Mouse (Mus musculus) ES-E14 (cell line): ENCODE results near the gene Eif1b. TPM values are rescaled to one million over a fixed set of nuclear protein-coding genes. Genes with fewer than 3 reads are reported as not detected.

ENCODE experiments used
- DNase-seq: peaks from one replicate; pipeline ENCODE4 v3.0.0-alpha.2; 2013; ENCODE audit warnings: low read depth, low spot score
- H3K27ac ChIP-seq: 2 replicates; pipeline ENCODE4 v1.5.1; 2012; ENCODE audit warnings: low read depth, mild to moderate bottlenecking, low read length, moderate library complexity, mixed read lengths; ENCODE audit not compliant: poor library complexity, insufficient read depth, severe bottlenecking
- H3K36me3 ChIP-seq: 2 replicates; pipeline ENCODE4 v1.6.1; 2012; ENCODE audit warnings: mild to moderate bottlenecking, low read length, moderate library complexity, mixed read lengths; ENCODE audit not compliant: control insufficient read depth, poor library complexity, insufficient read depth, severe bottlenecking
- H3K4me1 ChIP-seq, 2 experiments: fragments of 150-350 bp in 1 of 2; sonication (generic) in 1 of 2; 2 replicates each; pipeline ENCODE4 v1.6.1; 2012; ENCODE audit warnings: low read length in 2 of 2, mild to moderate bottlenecking in 1 of 2, mixed read lengths in 1 of 2; ENCODE audit not compliant: control insufficient read depth in 2 of 2, insufficient read depth in 2 of 2, poor library complexity in 1 of 2
- H3K4me3 ChIP-seq, 2 experiments: fragments of 150-350 bp in 1 of 2; sonication (generic) in 1 of 2; 2 replicates each; pipeline ENCODE4 v1.5.1; 2012; ENCODE audit warnings: low read length in 2 of 2, low read depth in 1 of 2, mild to moderate bottlenecking in 1 of 2, mixed read lengths in 1 of 2; ENCODE audit not compliant: insufficient read depth in 1 of 2, poor library complexity in 1 of 2, severe bottlenecking in 1 of 2
- H3K9ac ChIP-seq: 2 replicates; pipeline ENCODE4 v1.6.1; 2012; ENCODE audit warnings: low read depth, mild to moderate bottlenecking, low read length, mixed read lengths; ENCODE audit not compliant: poor library complexity, insufficient read depth, severe bottlenecking
- H3K9me3 ChIP-seq: fragments of 150-350 bp; sonication (generic); 2 replicates; pipeline ENCODE4 v1.6.1; 2012; ENCODE audit warnings: low read depth, mild to moderate bottlenecking, low read length; ENCODE audit not compliant: control insufficient read depth, insufficient read depth
- CHD2 ChIP-seq: IDR thresholded peaks from 2 replicates; pipeline ENCODE4 v1.6.1; 2014; ENCODE audit warnings: mild to moderate bottlenecking, low read depth, low read length, inconsistent platforms
- HCFC1 ChIP-seq: IDR thresholded peaks from 2 replicates; pipeline ENCODE4 v1.6.1; 2012; ENCODE audit warnings: low read length, inconsistent platforms, borderline replicate concordance; ENCODE audit not compliant: insufficient read depth
- MAFK ChIP-seq: IDR thresholded peaks from 2 replicates; pipeline ENCODE4 v1.6.1; 2014; ENCODE audit warnings: mild to moderate bottlenecking, low read depth, low read length, inconsistent platforms; ENCODE audit not compliant: insufficient read depth
- ZC3H11A ChIP-seq: IDR thresholded peaks from 2 replicates; pipeline ENCODE4 v1.6.1; 2012; ENCODE audit warnings: low read depth, mild to moderate bottlenecking, inconsistent platforms, low read length, borderline replicate concordance
- ZNF384 ChIP-seq: IDR thresholded peaks from 2 replicates; pipeline ENCODE4 v1.6.1; 2012; ENCODE audit warnings: low read depth, low read length, inconsistent platforms
- in situ Hi-C, 2 experiments: fragments of 600-800 bp; cut with MboI; formaldehyde crosslinking; loops; one replicate each; pipeline ENCODE4 v1.15.1; 2025; ENCODE audit warnings: low sequenced_read_pairs in 2 of 2, inconsistent platforms in 1 of 2; ENCODE audit not compliant: unreplicated experiment in 2 of 2
- total RNA-seq: library from RNA; depleted of rRNA; stranded (reverse); fragments of 300-350 nt; gene quantifications from 2 replicates; pipeline ENCODE4 v1.2.3, GENCODE M21; 2012

The Eif1b gene
- total RNA-seq, 1 experiment, result 24.3 TPM

- no peaks in the 10 kb centered on the region for H3K36me3 ChIP-seq
- no peak for DNase-seq
- H3K4me3 ChIP-seq, result no peak overlapping the region
- no peaks in the 10 kb centered on the region for H3K9me3 ChIP-seq
- no peak for TF ChIP-seq MAFK
- no peak for TF ChIP-seq ZNF384
- TF ChIP-seq HCFC1, result no peak
- no peak for TF ChIP-seq CHD2
- no peak for TF ChIP-seq ZC3H11A
- no peak overlapping the region for H3K27ac ChIP-seq
- no peak overlapping the region for H3K9ac ChIP-seq
- peaks cover 0 to 8% of the 10 kb centered on the region in 2 experiments; a peak in 1 of 4 replicates for H3K4me1 ChIP-seq
- in situ Hi-C loops, result no loop called here
These were observed 35.2 kb downstream of the Eif1b start for GRCm38 (mm10) chr9:120527270-120527669.

GRCm38 (mm10) chr9:120527919-120528318 lies 35.9 kb downstream of the Eif1b start:
- DNase-seq, result no peak
- Histone ChIP-seq H3K4me1 (peaks cover 0 to 8% of the 10 kb centered on the region in 2 experiments; a peak in 1 of 4 replicates), H3K9ac (no peak overlapping the region), H3K9me3 (no peaks in the 10 kb centered on the region), H3K27ac (no peak overlapping the region), H3K36me3 (no peaks in the 10 kb centered on the region), H3K4me3 (no peak overlapping the region)
- in situ Hi-C loops, result no loop called here
- TF ChIP-seq ZNF384 (no peak), HCFC1 (no peak), CHD2 (no peak), ZC3H11A (no peak), MAFK (no peak)

- Histone ChIP-seq H3K9me3 (no peaks in the 10 kb centered on the region), H3K9ac (no peak overlapping the region), H3K4me3 (no peak overlapping the region), H3K27ac (no peak overlapping the region), H3K4me1 (peaks cover 2 to 8% of the 10 kb centered on the region in 2 experiments; a peak in 2 of 4 replicates), H3K36me3 (no peaks in the 10 kb centered on the region)
- TF ChIP-seq ZC3H11A (no peak), HCFC1 (no peak), MAFK (no peak), CHD2 (no peak), ZNF384 (no peak)
- in situ Hi-C loops, result no loop called here
- no peak for DNase-seq
These were observed 36.9 kb downstream of the Eif1b start for GRCm38 (mm10) chr9:120528815-120529510.

GRCm38 (mm10) chr9:120530471-120530870 lies 38.4 kb downstream of the Eif1b start:
- Histone ChIP-seq H3K27ac (no peak overlapping the region), H3K36me3 (no peaks in the 10 kb centered on the region), H3K4me1 (peaks cover 2 to 8% of the 10 kb centered on the region in 2 experiments; a peak in 2 of 4 replicates), H3K9me3 (no peaks in the 10 kb centered on the region), H3K9ac (no peak overlapping the region), H3K4me3 (no peak overlapping the region)
- in situ Hi-C loops, result no loop called here
- TF ChIP-seq CHD2 (no peak), HCFC1 (no peak), MAFK (no peak)
- no peak for DNase-seq

- no peak for TF ChIP-seq ZC3H11A
- no peak for TF ChIP-seq MAFK
- no peak for TF ChIP-seq ZNF384
- no peak for TF ChIP-seq CHD2
- TF ChIP-seq HCFC1, result no peak
- no peak for DNase-seq
- Histone ChIP-seq H3K4me3 (no peak overlapping the region), H3K36me3 (no peaks in the 10 kb centered on the region), H3K9ac (no peak overlapping the region), H3K9me3 (no peaks in the 10 kb centered on the region), H3K27ac (no peak overlapping the region), H3K4me1 (peaks cover 2 to 8% of the 10 kb centered on the region in 2 experiments; a peak in 2 of 4 replicates)
- in situ Hi-C loops, result no loop called here
These were observed 40.0 kb downstream of the Eif1b start for GRCm38 (mm10) chr9:120532062-120532461.
